In genomic region chr8:64877630-64878312, GRCm38 (mm10) we compare ENCODE assay signal across 14 mouse cellular contexts. TPM values are rescaled to one million over a fixed set of nuclear protein-coding genes. Genes with fewer than 3 reads are reported as not detected.
A peak's percentile ranks its signal among the peaks of the same experiment; 100 is the strongest.
DNase-seq lines count a peak whose midpoint lies in the region; ATAC-seq lines count a peak whose summit lies in the region.
"Had no signal": no experiment of that assay in that cellular context is flagged by ENCODE, and none has a peak within 500 bp of the region (broad histone marks: within the 10 kb centered on the region; RNA-seq: fewer than 3 reads in every experiment).

No protein-coding gene starts in this region.

- H3K9ac ChIP-seq in midbrain, embryonic 16.5 days (ENCODE audit: low read depth, low read length) = no peak overlapping the region
- H3K9ac ChIP-seq: embryonic facial prominence, embryonic 15.5 days; hindbrain, embryonic 13.5 days had no signal

- no peaks in the 10 kb centered on the region for H3K36me3 ChIP-seq in midbrain, embryonic 16.5 days (ENCODE audit: control insufficient read depth, insufficient read depth, low read length)
- H3K36me3 ChIP-seq: embryonic facial prominence, embryonic 15.5 days; hindbrain, embryonic 13.5 days had no signal

- H3K9me3 ChIP-seq in midbrain, embryonic 16.5 days (replicated peaks; ENCODE audit: control insufficient read depth, low read length, poor library complexity, severe bottlenecking) = no peaks in the 10 kb centered on the region
- H3K9me3 ChIP-seq: embryonic facial prominence, embryonic 15.5 days; hindbrain, embryonic 13.5 days had no signal

- no peak overlapping the region for H3K4me2 ChIP-seq in midbrain, embryonic 16.5 days (ENCODE audit: low read length)
- H3K4me2 ChIP-seq: embryonic facial prominence, embryonic 15.5 days; hindbrain, embryonic 13.5 days had no signal

- 91% methylated on average over 22 of the region's 22 CpGs for WGBS in midbrain, embryonic 16.5 days

- H3K4me3 ChIP-seq in midbrain, embryonic 16.5 days (ENCODE audit: low read depth, low read length) = no peak overlapping the region
- H3K4me3 ChIP-seq: embryonic facial prominence, embryonic 15.5 days; hindbrain, embryonic 13.5 days had no signal

- ATAC-seq in midbrain, embryonic 16.5 days = no peak
- ATAC-seq: forebrain, embryonic 16.5 days had no signal

- no peaks in the 10 kb centered on the region for H3K27me3 ChIP-seq in midbrain, embryonic 16.5 days (ENCODE audit: control insufficient read depth, insufficient read depth, low read depth, low read length)
- H3K27me3 ChIP-seq: embryonic facial prominence, embryonic 15.5 days; hindbrain, embryonic 13.5 days had no signal

- H3K4me1 ChIP-seq in midbrain, embryonic 16.5 days (ENCODE audit: control insufficient read depth, insufficient read depth, low read length) = no peaks in the 10 kb centered on the region
- H3K4me1 ChIP-seq: embryonic facial prominence, embryonic 15.5 days; hindbrain, embryonic 13.5 days had no signal

- peak; percentile 37 to 39 for DNase-seq in heart, adult 18-20 months
- no peak for DNase-seq in heart, adult 8-10 months (ENCODE audit: low spot score)
- DNase-seq in lung, adult 18-20 months = peak; percentile 4 to 17
- DNase-seq in lung, postnatal 25 days (ENCODE audit: low spot score) = no peak
- DNase-seq in kidney, adult 8-10 months = peak; percentile 7 to 49
- peak; percentile 23 for DNase-seq in lung, postnatal 14 days
- no peak for DNase-seq in right cerebral cortex, adult 18-20 months
- DNase-seq: gastrocnemius, postnatal 36 days; layer of hippocampus, adult 9-11 months; left cerebral cortex, postnatal 4 days had no signal

- no peak overlapping the region for H3K27ac ChIP-seq in midbrain, embryonic 16.5 days (ENCODE audit: low read length)
- H3K27ac ChIP-seq: embryonic facial prominence, embryonic 15.5 days; hindbrain, embryonic 13.5 days had no signal

RNA-seq across cellular contexts. Expression of gene Klhl2, which starts 28.0 kb away (rescaled TPM):
- total RNA-seq in heart, adult 18-20 months (2021) = 10 to 100 TPM; 18.2 to 24.2 TPM
- total RNA-seq in heart, adult 8-10 months (2022) = 10 to 100 TPM; 17.2 to 18.3 (median 17.6) TPM
- polyA plus RNA-seq in midbrain, embryonic 16.5 days (2015; fragmentation: Nextera tagmentation; extraction: Ambion mirVana) = 25.3 and 30.9 TPM in 2 replicates

Comparison
In these comparisons a context has a peak if more than half of its experiments do, and no peak if none do; other contexts are left out.
1. DNase-seq: peak in heart, adult 18-20 months (2 of 2), lung, adult 18-20 months (2 of 2), kidney, adult 8-10 months (2 of 2) and lung, postnatal 14 days (single experiment); none in heart, adult 8-10 months (single experiment), lung, postnatal 25 days (single experiment) and right cerebral cortex, adult 18-20 months (single experiment).